Mouse (Mus musculus): ENCODE data around the gene Svop.

Svop gene

DNA sequence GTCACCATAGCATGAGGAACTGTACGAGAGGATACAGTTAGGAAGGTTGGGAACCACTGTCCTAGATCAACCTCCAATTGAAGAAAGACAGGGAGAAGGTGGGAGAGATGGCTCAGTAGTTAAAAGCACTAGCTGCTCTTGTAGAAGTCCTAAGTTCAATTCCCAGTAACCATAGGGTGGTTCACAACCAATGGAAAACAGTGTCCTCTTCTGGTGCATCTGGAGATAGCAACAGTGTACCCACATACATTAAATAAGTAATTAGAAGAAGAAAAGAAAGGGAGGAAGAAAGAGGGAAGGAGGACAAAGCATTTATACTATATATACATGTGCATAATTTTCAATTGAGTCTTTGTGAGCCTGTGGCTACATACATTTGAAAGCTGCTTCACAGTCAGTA, 46.2 kb downstream of the Svop start:
- DNase-seq (ENCODE audit: low read depth): peak; percentile 59

- DNase-seq (ENCODE audit: low read depth): peak; percentile 38
Observed at GRCm38 (mm10) chr5:114043800-114044199, 47.6 kb downstream of the Svop start.

GRCm38 (mm10) chr5:114041327-114041930, 49.9 kb downstream of the Svop start:
- DNase-seq (ENCODE audit: low read depth): peak; percentile 79

GRCm38 (mm10) chr5:114040911-114041310, 50.5 kb downstream of the Svop start:
- DNase-seq (ENCODE audit: low read depth): no peak

DNA sequence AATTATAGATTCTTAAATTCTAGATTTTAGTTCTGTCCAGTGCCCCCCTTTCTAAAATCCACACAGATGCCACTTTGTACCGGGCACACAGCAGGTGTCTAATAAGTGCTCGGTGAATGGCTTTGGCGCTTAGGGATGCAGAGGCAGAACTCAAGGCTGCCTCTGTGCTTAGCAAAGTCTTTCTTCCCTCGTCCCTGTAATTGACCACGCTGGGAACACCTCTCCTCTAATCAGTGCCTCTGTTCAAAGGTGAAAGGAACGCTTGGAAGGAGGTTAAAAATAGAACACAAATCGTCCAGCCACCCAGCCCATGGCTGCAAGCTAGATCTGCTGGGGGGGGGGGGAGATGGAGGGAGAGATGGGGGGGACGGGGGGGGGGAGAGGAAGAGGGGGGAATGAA, 50.9 kb downstream of the Svop start:
- DNase-seq (ENCODE audit: low read depth): no peak

DNA sequence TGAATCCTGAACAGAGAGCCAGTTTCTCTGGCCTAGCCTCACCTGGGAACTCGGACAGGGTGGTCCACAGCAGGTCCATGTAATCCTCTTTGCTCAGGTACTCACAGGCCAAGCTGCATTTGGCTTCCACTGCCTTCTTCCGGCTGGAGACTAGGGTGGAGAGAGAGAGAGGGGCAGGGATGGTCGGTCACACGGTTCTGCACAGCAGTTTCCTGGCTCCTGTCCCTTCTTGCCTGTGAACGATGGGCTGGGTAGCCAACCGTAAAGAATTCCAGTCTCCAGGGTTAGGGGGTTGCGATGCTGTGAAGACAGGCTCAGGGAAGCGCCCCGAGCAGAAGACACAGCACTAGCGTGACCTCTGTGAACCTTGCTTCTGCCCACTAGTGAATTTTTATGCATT, 56.3 kb downstream of the Svop start:
- DNase-seq (ENCODE audit: low read depth): no peak

GRCm38 (mm10) chr5:114034393-114034792, 57.0 kb downstream of the Svop start:
- no peak for DNase-seq (ENCODE audit: low read depth)

DNA sequence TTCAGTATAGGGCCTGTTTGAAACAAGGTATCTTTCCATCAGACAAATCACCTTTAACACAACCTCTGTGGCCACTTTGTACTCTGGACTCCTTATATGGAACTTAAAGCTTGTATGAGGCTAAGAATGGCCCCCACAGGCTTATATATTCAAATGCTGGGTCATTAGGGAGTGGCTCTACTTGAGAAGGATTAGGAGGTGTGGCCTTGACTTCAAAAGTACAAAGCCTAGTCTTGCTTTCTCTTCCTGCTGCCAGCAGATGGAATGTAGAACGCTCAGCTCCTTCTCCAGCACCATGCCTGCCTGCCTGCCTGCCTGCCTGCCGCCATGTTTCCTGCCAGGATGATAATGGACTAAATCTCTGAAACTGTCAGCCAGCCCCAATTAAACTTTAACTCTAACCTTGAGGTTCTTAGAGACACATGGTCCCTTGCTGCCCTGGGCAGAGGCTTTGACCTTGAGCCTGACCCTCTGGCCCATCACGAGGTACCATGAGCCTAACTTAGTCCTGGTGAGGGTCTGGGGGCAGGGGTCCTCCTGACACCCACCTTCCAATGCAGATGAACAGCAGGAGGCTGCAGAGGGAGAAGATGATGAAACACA, 59.1 kb downstream of the Svop start:
- no peak for DNase-seq (ENCODE audit: low read depth)

DNA sequence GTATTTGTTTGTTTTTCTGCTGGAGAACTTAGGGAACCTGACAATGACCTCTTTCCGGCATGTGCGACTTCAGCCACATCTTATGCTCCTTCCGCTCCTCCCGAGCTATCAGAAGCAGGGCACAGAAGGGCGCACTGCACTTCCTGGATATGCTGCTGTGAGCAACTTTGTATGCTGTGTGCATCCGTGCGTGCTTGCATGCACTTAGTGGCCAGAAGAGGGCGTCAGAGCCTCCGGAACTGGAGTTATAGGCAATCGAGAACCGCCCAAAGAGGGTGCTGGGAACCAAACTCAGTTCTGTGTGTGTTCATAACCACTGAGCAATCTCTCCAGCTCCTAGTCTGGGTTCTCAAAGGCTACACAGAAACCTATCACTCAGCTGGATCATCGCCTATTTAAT, 60.7 kb downstream of the Svop start:
- no peak for DNase-seq (ENCODE audit: low read depth)

DNA sequence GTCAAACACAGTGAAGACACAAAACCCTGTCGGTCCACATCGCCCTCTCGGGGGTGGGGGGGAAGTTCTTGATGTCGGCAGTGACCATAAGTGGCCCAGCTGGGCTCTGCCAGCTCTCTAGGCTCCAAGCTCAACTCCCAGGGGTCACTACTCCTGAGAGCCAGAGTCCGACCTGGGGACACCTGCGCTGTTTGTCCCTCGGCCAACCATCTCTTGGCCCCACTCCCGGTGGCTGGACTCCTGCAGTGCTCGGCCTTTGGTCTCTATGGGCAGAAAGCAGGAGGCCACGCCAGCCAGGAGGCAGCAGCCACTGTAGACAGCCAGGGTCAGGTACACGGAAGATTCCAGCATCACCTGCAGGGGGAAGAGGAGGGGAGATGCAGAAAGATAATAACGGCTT, 63.3 kb downstream of the Svop start:
- DNase-seq (ENCODE audit: low read depth): no peak

DNA sequence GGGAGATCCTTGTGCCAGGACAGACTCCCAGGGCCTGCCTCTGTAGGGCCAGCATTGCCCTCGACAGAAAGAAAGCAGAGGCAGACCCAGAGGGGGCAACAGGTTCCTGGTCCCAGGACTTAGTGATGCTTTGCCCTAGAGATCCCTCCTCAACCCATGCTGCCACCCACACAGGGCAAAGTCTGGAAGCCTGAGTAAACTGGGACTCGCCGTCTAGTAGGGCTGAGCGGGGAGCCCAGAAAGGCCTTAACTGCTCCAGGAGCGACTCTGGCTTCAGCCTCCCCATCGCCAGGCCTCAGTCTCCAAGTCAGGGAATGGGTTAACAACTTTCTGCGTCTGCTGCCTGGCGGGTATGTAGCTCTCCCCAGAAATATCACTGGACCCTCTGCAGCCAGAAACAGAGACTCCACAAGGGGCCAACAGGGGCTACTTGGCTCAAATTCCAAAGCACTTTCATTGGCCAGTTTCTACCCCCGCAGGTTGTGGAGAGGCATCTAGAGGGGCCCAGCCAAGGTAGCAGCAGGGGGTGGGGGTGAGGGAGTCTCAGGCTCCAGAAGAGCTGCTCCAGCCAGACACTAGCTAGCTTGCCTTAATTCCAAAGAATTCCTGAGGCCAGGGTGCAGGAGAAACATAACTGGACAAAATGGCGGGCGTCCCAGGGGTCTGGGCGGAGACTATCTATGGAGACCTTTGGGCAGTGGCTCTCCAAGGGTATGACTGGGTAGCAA, 64.0 kb downstream of the Svop start:
- no peak for DNase-seq (ENCODE audit: low read depth)

DNA sequence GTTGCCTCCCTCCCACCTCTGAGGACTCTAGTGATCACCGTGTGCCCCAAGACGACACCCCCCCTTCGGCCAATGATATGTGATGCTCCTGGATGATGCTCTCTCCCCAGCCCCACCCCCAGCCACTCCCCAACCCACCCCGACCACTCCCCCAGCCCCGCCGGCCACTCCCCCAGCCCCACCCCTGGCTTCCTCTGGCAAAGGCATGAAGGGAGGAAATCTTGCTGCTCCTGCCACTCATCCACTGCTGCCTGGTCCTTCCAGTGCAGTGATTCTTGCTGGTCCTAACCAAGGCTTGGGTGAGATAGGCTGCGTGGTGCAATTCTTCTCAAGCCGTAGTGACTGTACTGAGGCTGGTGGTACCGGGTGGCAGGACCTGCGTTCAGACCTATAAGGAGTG, 66.5 kb downstream of the Svop start:
- DNase-seq (ENCODE audit: low read depth): peak; percentile 32

GRCm38 (mm10) chr5:114024390-114024789, 67.0 kb downstream of the Svop start:
- DNase-seq (ENCODE audit: low read depth): no peak

DNA sequence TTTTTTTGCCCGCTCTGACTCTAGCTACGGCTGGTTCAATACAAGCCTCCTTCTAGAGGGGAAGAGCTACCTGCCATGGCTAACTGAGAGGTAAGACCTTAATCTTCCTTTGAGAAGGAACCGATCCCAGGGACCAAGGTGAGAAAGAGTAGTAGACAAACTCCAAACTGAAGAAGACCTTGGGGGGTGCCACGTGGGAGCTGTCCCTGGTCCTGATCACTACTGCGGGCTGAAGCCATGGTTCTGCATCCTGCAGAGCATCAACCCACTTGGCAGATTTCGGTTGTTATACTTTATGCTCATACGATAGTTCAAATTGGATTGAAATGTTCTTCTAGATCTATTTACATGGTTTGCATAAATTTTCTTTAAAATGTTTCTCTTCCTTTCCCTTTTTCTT, 76.2 kb downstream of the Svop start:
- peak; percentile 34 for DNase-seq (ENCODE audit: low read depth)

GRCm38 (mm10) chr5:114009049-114009448, 82.3 kb downstream of the Svop start:
- no peak for DNase-seq (ENCODE audit: low read depth)

GRCm38 (mm10) chr5:114007753-114008453, 83.5 kb downstream of the Svop start:
- no peak for DNase-seq (ENCODE audit: low read depth)

DNA sequence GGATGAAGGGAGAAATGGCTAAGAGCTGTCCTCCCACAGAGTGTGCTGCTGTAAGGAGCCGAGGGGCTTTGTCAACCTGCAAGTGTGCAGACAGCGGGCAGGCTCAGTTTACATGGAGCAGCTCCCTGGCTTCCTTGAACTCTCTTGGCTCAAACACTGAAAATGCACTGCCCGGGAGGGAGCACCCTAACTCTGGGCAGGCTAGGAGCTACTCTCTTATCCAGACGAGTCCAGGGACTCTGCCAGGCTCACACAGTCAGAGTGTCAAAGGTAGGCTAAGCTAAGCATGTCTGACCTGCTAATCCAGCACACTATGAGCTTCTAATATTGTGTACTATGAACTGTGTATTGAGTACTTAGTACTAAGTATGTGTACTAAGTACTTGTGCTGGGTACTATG, 84.4 kb downstream of the Svop start:
- DNase-seq (ENCODE audit: low read depth): no peak

GRCm38 (mm10) chr5:114005100-114005499, 86.3 kb downstream of the Svop start:
- DNase-seq (ENCODE audit: low read depth): no peak

- no peak for DNase-seq (ENCODE audit: low read depth)
Observed at GRCm38 (mm10) chr5:114004573-114004972, 86.8 kb downstream of the Svop start.

GRCm38 (mm10) chr5:114003542-114003941, 87.8 kb downstream of the Svop start, which contains the start of gene Dao:
TSS of gene Dao (plus strand) at chr5:114003703.
- DNase-seq (ENCODE audit: low read depth): no peak

DNA sequence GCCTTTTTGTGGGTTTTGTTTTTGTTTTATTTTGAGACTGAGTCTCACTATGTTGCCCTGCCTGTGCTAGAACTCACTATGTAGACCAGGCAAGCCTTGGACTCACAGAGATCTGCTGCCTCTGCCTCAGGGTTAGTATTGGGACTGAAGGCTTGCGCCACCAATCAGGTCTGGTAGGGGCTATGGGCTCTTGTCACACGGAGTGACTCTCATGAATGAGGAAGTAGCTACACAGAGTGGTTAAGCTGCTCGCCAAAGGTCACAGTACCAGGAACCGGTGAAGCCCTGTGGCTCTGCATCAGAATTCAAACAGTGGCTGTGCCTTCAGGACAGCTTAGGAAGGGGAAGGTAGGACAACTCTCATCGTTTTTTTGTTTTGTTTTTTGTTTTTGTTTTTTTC, 92.0 kb downstream of the Svop start:
- peak; percentile 48 for DNase-seq (ENCODE audit: low read depth)

DNA sequence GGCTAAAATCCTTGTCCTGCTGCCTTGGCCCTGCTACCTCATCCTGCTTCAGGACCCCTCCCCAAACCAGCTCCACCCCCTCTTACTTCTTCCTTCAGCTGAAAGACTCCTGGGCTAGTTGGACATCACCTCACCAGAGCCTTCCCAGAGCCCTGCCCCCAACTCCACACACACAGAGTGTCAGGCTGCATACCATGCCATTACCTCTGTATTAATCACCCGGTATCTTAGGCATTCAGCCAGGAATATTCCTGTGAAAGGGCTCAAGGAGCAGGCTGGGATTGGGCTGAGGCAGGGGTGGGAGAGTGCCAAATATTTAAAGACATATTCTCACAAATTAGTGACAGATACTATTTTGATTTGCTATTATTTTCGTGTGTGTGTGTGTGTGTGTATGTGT, 94.9 kb downstream of the Svop start:
- DNase-seq (ENCODE audit: low read depth): no peak
